Mouse (Mus musculus) MEL-GATA-1-ER (cell line): ENCODE data around the gene Fam8a1.

ENCODE experiments used
- DNase-seq: peaks from one replicate; pipeline ENCODE4 v3.0.0-alpha.2; 2012; ENCODE audit warnings: low read depth; ENCODE audit errors: extremely low read depth

Gene Fam8a1

DNA sequence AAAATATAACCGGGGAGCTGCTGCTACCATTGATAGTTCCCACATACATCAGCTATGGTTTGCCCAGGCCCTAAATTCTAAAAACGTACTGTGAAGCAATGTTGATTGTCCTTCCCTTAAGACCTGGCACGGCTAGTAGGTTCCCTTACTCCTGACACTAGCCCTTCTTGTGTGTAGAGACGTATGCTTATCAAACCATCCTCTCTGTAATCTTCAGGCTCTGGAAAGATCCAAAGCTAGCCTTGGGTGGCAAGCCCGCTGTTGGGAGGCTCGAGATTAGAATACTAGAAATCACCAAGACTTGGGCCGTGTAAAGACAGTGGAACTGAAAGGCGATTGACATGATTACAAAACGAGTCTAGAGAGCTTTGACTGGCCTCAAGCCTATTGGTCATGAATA, 1.2 kb downstream of the Fam8a1 start:
- no peak for DNase-seq

- DNase-seq, result no peak
Measured at GRCm38 (mm10) chr13:46674601-46675000, 5.3 kb downstream of the Fam8a1 start.

DNA sequence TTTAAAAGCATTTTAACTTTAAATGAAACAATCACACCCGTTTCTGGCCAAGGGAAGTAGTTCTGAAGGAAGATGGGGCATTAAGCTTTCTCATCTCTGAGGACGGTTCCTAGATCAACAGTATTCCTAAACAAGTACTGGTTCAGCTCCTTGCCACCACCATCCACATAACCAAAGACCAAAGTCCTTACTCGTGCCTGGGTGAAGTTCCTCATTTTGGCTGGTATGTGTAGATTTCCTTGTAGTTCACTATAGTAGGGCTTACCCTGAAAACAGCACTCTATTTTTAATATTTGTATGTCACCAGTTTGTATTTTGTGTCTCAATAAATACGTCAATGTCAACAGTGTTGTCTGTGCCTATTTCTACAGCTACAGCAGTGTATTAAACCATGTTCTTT, 8.4 kb downstream of the Fam8a1 start:
- DNase-seq, result no peak

DNA sequence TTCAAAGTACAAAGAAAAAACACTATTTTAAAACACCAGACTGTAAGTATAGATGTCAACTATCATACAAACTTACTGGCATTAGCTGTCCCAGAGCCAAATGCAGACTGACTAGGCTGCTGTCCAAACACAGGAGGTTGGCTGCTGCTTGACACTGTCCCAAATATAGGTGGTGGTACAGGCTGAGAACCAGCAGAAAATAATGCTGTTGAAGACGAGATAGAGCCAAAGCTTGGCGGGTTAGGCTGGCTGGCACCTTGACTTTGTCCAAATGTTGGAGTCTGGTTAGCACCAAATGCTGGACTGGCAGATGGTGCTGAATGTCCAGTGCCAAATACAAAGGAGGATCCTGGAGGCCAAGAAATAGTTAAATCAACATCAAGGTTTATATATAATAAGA, 13.6 kb downstream of the Fam8a1 start:
- DNase-seq, result no peak

- no peak for DNase-seq
Measured at GRCm38 (mm10) chr13:46683370-46683769, 14.0 kb downstream of the Fam8a1 start.

DNA sequence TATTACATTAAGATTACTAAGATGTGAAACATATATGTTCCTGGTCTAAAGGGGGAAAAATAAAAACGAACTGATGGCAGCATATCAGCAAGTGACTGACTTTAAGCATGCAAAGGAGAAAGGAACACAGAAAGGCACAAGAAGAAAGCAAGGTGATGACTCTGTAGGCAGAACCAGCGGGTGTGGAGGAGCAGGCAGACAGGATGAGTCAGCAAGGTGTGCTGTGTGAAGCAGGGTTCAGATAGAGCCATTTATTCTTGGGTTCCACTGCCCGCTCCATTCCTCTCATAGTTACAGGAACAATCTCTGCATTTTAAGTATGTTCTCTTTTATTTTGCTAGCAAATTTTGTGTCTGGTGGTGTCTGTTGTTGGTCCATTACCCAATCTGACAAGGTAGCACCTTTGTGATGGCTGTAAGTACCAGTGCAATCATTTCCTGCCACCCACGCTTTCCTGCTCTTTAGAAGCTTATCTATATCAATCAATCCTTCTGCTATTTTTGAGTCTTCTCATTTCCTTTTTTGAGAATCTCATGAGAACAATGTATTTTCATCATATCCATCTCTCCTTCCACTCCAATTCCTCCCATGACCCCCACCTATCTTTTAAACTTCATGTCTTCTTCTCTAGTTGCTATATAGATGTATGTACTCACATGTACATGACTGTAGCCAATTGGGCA, 21.4 kb downstream of the Fam8a1 start:
- no peak for DNase-seq

GRCm38 (mm10) chr13:46695296-46695908, 26.1 kb downstream of the Fam8a1 start:
- DNase-seq, result no peak

DNA sequence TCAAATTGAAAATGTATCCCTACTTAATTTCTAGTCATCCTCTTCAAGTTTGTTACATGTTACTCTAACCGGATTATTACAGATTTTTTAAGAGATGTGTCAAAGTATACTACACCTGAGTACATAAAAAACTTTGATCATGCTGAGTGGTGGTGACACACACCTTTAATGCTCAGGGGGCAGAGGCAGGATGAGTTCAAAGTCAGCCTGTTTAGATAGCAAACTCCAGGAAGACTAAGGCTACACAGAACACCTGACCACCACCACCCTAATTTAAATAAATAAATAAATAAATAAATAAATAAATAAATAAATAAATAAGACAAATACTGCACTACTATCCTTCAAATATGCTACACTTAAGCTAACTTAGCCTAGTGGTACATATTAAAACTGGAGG, 26.6 kb downstream of the Fam8a1 start:
- no peak for DNase-seq

DNA sequence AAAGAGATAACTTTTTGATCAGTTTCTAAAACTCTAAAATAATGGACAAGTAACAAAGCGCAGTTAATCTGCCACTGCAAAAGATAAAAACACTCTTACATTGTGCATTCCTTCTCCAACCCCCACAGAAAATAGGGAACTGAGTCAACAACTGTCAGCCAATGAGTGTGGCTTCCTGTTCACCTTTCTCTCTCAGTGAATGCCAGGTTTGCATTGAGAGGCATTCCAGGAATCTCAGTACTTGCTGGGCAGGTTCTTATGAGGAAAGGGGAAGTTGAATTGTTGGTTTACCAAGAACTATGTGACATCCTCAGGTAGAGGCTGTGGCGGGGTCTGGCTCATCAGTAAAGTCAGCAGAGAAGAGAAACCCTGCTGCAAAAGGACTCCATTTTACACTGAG, 27.5 kb downstream of the Fam8a1 start:
- DNase-seq, result peak; percentile 61

- DNase-seq, result no peak
Measured at GRCm38 (mm10) chr13:46699372-46699771, 30.1 kb downstream of the Fam8a1 start.

- DNase-seq, result no peak
Measured at GRCm38 (mm10) chr13:46701486-46701885, 32.2 kb downstream of the Fam8a1 start.

DNA sequence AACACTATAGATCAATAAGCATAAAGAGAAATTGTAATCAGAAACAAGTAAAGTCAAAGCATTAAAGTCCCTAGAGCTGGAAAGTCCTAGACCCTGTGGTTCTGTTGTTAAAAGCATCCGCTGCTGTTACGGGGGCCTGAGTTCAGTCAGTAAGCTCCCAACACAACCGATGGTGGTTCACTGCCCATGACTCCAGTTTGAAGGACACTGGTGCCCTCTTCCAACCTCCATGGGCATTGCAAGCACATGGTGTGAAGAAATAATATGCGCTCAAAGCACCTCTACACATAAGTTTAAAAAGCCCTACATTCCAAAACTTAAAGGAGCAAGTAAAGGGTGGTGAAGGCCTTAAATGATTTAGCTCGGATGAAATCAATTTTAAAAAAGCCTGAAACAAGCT, 33.8 kb downstream of the Fam8a1 start:
- DNase-seq, result no peak

- DNase-seq, result no peak
Measured at GRCm38 (mm10) chr13:46713486-46713885, 44.2 kb downstream of the Fam8a1 start.

DNA sequence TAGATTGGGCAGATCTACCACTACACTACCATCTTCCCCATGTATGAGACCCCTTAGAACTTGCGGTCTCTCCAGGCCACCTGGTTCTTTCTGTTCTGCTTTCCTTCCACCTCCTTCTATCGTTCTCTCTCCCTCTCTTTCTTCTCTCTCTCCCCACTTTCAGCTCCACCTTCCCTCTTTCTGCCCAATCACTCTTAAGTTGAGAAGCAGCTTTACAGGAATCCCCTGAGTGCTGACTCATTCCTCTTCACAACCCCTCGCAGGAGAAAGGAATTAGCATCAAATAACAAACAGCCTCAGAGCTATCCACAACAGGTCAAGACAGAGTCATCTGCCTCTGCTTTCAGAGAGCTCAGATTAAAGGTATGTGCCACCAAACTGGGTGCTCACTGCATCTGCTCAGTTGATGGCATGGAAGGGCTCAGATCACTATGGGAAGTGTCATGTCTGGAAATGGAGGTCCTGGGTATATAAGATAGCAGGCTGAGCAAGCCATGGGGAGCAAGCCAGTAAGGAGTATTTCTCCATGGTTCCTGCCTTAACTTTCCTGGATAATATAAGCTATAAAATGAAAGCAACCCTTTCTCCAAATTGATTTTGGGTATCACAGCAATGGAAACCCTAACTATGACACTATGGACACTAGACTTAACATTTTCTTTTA, 46.8 kb downstream of the Fam8a1 start:
- no peak for DNase-seq

DNA sequence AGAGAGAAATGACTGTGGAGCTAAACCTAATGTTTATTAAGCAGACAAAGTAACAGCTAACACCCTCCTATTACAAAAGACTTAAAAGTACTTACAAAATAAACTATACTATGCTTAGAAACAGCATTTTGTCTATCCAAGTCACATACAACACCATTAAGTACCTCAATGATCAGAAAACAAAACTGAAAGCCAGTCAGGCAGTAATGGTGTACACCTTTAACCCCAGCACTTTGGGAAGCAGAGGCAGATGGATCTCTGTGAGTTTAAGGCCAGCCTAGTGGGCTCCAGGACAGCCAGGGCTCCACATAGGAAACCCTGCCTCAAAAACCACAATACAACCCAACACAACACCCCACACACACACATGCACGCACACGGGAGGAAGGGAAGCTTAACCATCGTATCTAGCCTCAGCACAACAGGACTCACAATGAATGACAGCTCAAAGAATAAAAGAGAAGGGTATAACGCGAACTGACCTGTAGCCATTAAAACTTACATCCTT, 49.6 kb downstream of the Fam8a1 start:
- DNase-seq, result no peak

DNA sequence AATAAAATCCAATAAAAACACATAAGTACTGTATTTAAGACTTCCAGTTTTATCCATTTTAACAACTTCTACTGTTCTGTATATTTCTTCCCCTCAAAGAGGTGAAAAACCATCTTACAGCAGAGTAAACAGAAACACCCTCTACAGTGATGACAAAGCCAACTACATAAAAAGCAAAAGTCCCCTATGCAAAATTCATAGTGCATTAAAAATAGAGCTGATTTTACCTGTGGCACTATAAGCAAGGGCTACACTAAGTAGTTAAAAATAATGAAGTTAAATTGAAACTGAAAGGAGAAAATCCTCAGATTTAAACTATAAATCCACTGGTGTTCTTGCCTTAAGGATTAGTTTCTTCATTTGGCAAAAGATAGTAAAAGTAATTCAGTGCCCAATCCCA, 51.7 kb downstream of the Fam8a1 start:
- DNase-seq, result no peak

DNA sequence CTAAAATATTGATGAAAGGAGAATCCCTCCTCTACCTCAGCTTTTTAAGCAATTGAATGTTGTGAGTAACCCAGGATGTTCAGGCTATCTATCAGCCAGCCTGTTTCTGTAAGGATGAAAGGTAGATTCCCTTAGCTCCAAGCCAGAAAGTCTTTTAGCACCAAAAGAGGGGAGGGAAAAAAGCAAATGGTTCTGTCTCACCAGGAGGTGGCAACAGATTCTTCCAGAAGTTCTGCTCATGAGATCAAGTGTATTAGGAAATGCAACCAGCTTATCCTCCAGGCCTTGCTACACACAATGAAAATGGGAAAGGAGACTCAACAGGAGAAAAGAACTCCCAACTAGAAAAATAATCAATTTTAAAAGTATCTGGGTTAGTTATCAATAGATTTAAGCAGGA, 55.0 kb downstream of the Fam8a1 start:
- no peak for DNase-seq

DNA sequence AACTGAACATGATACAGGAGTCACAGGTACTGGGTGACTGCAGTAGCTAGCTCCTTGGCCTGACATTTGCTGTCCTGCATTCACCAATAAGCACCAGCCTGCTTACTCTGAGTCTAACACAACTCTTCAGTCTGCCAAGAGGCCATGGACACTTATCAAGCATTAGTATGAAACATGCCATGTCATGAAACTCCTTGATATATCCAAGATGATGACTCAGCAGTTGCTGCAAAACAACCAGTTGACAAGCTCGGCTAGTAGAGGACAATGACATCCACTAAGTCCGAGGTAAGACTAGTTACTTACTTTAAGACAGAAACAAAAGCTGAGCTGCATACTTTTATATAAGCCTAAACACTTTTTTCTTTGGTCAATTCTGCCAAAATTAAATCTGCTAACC, 55.9 kb downstream of the Fam8a1 start:
- DNase-seq, result no peak

DNA sequence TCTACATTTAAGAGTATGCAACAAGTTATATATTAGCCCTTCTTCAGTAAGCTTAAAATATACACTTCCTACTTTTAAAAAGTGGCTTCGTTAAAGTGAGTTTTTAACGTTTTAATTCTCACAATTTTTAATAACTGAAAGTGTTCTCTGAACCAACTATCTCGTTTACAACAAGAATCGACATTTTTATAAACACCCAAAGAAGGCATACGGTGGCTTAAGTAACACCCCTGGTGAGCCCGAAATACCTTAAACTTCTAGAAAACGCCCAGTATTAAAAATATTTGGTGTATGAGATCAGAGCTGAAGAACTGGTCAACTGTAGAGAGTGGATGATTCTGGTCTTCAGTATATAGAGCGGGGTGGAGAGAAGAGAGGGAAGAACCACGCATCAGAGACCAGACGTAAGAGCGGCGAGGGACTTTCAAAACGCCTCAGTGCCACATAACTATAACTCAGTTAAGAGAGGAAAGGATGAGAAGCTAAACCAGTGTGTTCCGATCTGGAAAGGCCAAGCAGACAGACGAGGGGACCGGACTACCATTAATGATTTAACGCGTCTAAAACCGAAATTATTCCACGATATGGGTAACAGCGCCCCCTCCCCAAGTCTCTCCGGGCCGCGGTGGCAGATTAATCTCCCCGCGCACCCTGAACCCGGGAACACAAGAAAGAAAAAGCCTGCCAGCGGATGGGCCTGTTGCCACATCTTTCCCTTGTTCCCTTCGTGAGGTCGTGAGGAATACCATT, 57.1 kb downstream of the Fam8a1 start:
- no peak for DNase-seq

- no peak for DNase-seq
Measured at GRCm38 (mm10) chr13:46727038-46727836, 57.9 kb downstream of the Fam8a1 start.
